Mouse (Mus musculus) thymus, adult 18-20 months (tissue): ENCODE data around the gene Ddx55.
A peak's percentile ranks its signal among the peaks of the same experiment; 100 is the strongest.
"Not testable (repeated sequence)": the region's sequence is repeated elsewhere in the genome, so short reads cannot be mapped to it uniquely, and the experiment has no call there.

Experiments
- DNase-seq, 2 experiments: peaks; one replicate each; pipeline ENCODE4 v3.0.0; 2022; ENCODE audit warnings: mixed read lengths in 2 of 2

Gene Ddx55

GRCm38 (mm10) chr5:124539905-124540304 is 12.8 kb upstream of the Ddx55 start:
- no peak for DNase-seq

GRCm38 (mm10) chr5:124540383-124540786 is 12.3 kb upstream of the Ddx55 start, which contains the start of gene Tmed2:
Gene Tmed2 (plus strand): TSS chr5:124540695.
- DNase-seq, result peak; percentile 86 to 89

GRCm38 (mm10) chr5:124540905-124541601 is 11.6 kb upstream of the Ddx55 start:
- DNase-seq, result peak; percentile 58 to 59

GRCm38 (mm10) chr5:124541602-124541973 is 11.1 kb upstream of the Ddx55 start:
- DNase-seq, result no peak

- not testable (repeated sequence) for DNase-seq
Measured at GRCm38 (mm10) chr5:124550737-124551136, 1.9 kb upstream of the Ddx55 start.

- DNase-seq, result not testable (repeated sequence)
Measured at GRCm38 (mm10) chr5:124551349-124552093, 1.1 kb upstream of the Ddx55 start.

- no peak for DNase-seq
Measured at GRCm38 (mm10) chr5:124552094-124552472, 581 bp upstream of the Ddx55 start.

- DNase-seq, result no peak
Measured at GRCm38 (mm10) chr5:124553607-124554006, 943 bp downstream of the Ddx55 start.

GRCm38 (mm10) chr5:124555145-124555544 is 2.5 kb downstream of the Ddx55 start:
- DNase-seq, result no peak

- DNase-seq, result no peak
Measured at GRCm38 (mm10) chr5:124571068-124571467, 18.4 kb downstream of the Ddx55 start.

GRCm38 (mm10) chr5:124575467-124575866 is 22.8 kb downstream of the Ddx55 start:
- no peak for DNase-seq

GRCm38 (mm10) chr5:124578633-124579317 is 26.1 kb downstream of the Ddx55 start, which contains the start of the genes Eif2b1 and Gtf2h3:
Gene Eif2b1 (minus strand): TSS chr5:124579131.
Gene Gtf2h3 (plus strand): TSS chr5:124579140.
- peak; percentile 76 to 85 for DNase-seq

GRCm38 (mm10) chr5:124582515-124582914 is 29.9 kb downstream of the Ddx55 start:
- no peak for DNase-seq

- no peak for DNase-seq
Measured at GRCm38 (mm10) chr5:124592768-124593167, 40.1 kb downstream of the Ddx55 start.

- peak; percentile 32 to 53 for DNase-seq
Measured at GRCm38 (mm10) chr5:124598224-124599174, 45.8 kb downstream of the Ddx55 start.

- not testable (repeated sequence) for DNase-seq
Measured at GRCm38 (mm10) chr5:124599726-124600125, 47.1 kb downstream of the Ddx55 start.

- DNase-seq, result peak in 1 of 2 experiments; percentile 37
Measured at GRCm38 (mm10) chr5:124602349-124602748, 49.7 kb downstream of the Ddx55 start.

- DNase-seq, result no peak
Measured at GRCm38 (mm10) chr5:124604296-124604695, 51.6 kb downstream of the Ddx55 start.

GRCm38 (mm10) chr5:124605041-124605622 is 52.5 kb downstream of the Ddx55 start:
- DNase-seq, result no peak

- DNase-seq, result no peak
Measured at GRCm38 (mm10) chr5:124610965-124611364, 58.3 kb downstream of the Ddx55 start.

GRCm38 (mm10) chr5:124614709-124615108 is 62.0 kb downstream of the Ddx55 start:
- DNase-seq, result peak; percentile 38 to 64

- no peak for DNase-seq
Measured at GRCm38 (mm10) chr5:124618711-124619110, 66.0 kb downstream of the Ddx55 start.
